Mouse (Mus musculus) cerebellum, adult 2 months (tissue): Measurements from ENCODE around the gene Vmn1r211. TPM values are rescaled to one million over a fixed set of nuclear protein-coding genes. Genes with fewer than 3 reads are reported as not detected.
"Not testable (repeated sequence)": the region's sequence is repeated elsewhere in the genome, so short reads cannot be mapped to it uniquely, and the experiment has no call there.

Experiments used
- DNase-seq, 2 experiments: peaks; one replicate each; pipeline ENCODE4 v3.0.0; 2021
- H3K27ac ChIP-seq: fragments of 200-500 bp; 2 replicates; pipeline ENCODE4 v1.5.1; 2012; ENCODE audit warnings: low read length, control low read depth, inconsistent platforms; ENCODE audit not compliant: insufficient read depth
- H3K27me3 ChIP-seq: fragments of 200-500 bp; 2 replicates; pipeline ENCODE4 v1.6.1; 2012; ENCODE audit warnings: inconsistent platforms, mild to moderate bottlenecking, low read length, moderate library complexity; ENCODE audit not compliant: control insufficient read depth, insufficient read depth
- H3K4me1 ChIP-seq: fragments of 200-500 bp; 2 replicates; pipeline ENCODE4 v1.6.1; 2011; ENCODE audit warnings: low read length; ENCODE audit not compliant: control insufficient read depth, insufficient read depth
- H3K4me3 ChIP-seq: fragments of 200-500 bp; replicated peaks from 2 replicates; pipeline ENCODE3; 2011; ENCODE audit warnings: mild to moderate bottlenecking, low read depth, low read length, control low read depth; ENCODE audit not compliant: insufficient read depth
- CTCF ChIP-seq: fragments of 200-500 bp; IDR thresholded peaks from 2 replicates; pipeline ENCODE4 v1.5.1; 2011; ENCODE audit warnings: low read depth, mild to moderate bottlenecking, control low read depth, low read length, moderate library complexity, borderline replicate concordance; ENCODE audit not compliant: insufficient read depth
- POLR2A ChIP-seq: fragments of 200-500 bp; IDR thresholded peaks from 2 replicates; pipeline ENCODE4 v1.6.1; 2011; ENCODE audit warnings: low read length, control low read depth, borderline replicate concordance; ENCODE audit not compliant: insufficient read depth
- WGBS: fragments of 180-500 bp; shearing (Covaris S2); methylation state at CpG from one replicate; pipeline ENCODE4 v1.1.7; 2018; 5-methylcytosine and 5-hydroxymethylcytosine counted together
- polyA plus RNA-seq: library from polyadenylated mRNA; depleted of rRNA; stranded (reverse); fragments of >200 nt; gene quantifications from 2 replicates; pipeline ENCODE4 v1.2.3, GENCODE M21; 2012; rRNA removed

Vmn1r211 gene
- not detected in 2 replicates for polyA plus RNA-seq

- Histone ChIP-seq H3K27me3 (no peaks in the 10 kb centered on the region), H3K4me3 (no peak within 1 kb of the TSS), H3K4me1 (no peaks in the 10 kb centered on the region), H3K27ac (no peak within 1 kb of the TSS)
- TF ChIP-seq CTCF (no peak), POLR2A (no peak)
- 76% methylated on average over 1 of the region's 1 CpGs for WGBS
- no peak for DNase-seq
Observed at GRCm38 (mm10) chr13:22857461-22857860, at the start of gene Vmn1r211. TSS of gene Vmn1r211 (minus strand) at chr13:22857561.

GRCm38 (mm10) chr13:22884105-22884504, 26.7 kb upstream of the Vmn1r211 start, which contains the start of gene Vmn1r212:
TSS of gene Vmn1r212 (minus strand) at chr13:22884205.
- Histone ChIP-seq H3K4me3 (no peak within 1 kb of the TSS), H3K27ac (no peak within 1 kb of the TSS), H3K4me1 (no peaks in the 10 kb centered on the region), H3K27me3 (no peaks in the 10 kb centered on the region)
- DNase-seq: no peak
- TF ChIP-seq CTCF: no peak
- no peak for TF ChIP-seq POLR2A
- 77% methylated on average over 4 of the region's 4 CpGs for WGBS

- no peak overlapping the region for H3K27ac ChIP-seq
- no peaks in the 10 kb centered on the region for H3K27me3 ChIP-seq
- no peak for TF ChIP-seq CTCF
- 89% methylated on average over 1 of the region's 1 CpGs for WGBS
- H3K4me3 ChIP-seq: no peak overlapping the region
- no peak for DNase-seq
- H3K4me1 ChIP-seq: no peaks in the 10 kb centered on the region
Observed at GRCm38 (mm10) chr13:22879257-22879656, 21.9 kb upstream of the Vmn1r211 start.

GRCm38 (mm10) chr13:22854760-22855159, 2.6 kb downstream of the Vmn1r211 start:
- Histone ChIP-seq H3K27me3 (no peaks in the 10 kb centered on the region), H3K4me3 (no peak overlapping the region), H3K4me1 (no peaks in the 10 kb centered on the region), H3K27ac (no peak overlapping the region)
- no peak for DNase-seq
- WGBS: 66% methylated on average over 4 of the region's 4 CpGs
- TF ChIP-seq CTCF (no peak), POLR2A (no peak)

- H3K4me3 ChIP-seq: no peak overlapping the region
- 70% methylated on average over 1 of the region's 1 CpGs for WGBS
- DNase-seq: no peak
- TF ChIP-seq CTCF: no peak
- TF ChIP-seq POLR2A: no peak
- H3K27ac ChIP-seq: no peak overlapping the region
- no peaks in the 10 kb centered on the region for H3K4me1 ChIP-seq
- no peaks in the 10 kb centered on the region for H3K27me3 ChIP-seq
Observed at GRCm38 (mm10) chr13:22846798-22847197, 10.6 kb downstream of the Vmn1r211 start.

- DNase-seq, H3K27me3 ChIP-seq, H3K4me3 ChIP-seq, H3K27ac ChIP-seq, H3K4me1 ChIP-seq: not testable (repeated sequence)
- 31% methylated on average over 3 of the region's 3 CpGs for WGBS
Observed at GRCm38 (mm10) chr13:22844304-22844703, 13.1 kb downstream of the Vmn1r211 start.

GRCm38 (mm10) chr13:22831248-22831647, 26.1 kb downstream of the Vmn1r211 start, which contains the start of gene Vmn1r210:
TSS of gene Vmn1r210 (minus strand) at chr13:22831348.
- no peak for DNase-seq
- Histone ChIP-seq H3K27ac (no peak within 1 kb of the TSS), H3K4me1 (no peaks in the 10 kb centered on the region)

GRCm38 (mm10) chr13:22829395-22829794, 28.0 kb downstream of the Vmn1r211 start:
- H3K27me3 ChIP-seq, DNase-seq, H3K27ac ChIP-seq, H3K4me1 ChIP-seq, H3K4me3 ChIP-seq: not testable (repeated sequence)
- 18% methylated on average over 7 of the region's 7 CpGs for WGBS

More at GRCm38 (mm10) chr13:22831248-22831647, 26.1 kb downstream of the Vmn1r211 start, which contains the start of gene Vmn1r210:
- WGBS: 52% methylated on average over 4 of the region's 4 CpGs
- H3K4me3 ChIP-seq: no peak within 1 kb of the TSS
- H3K27me3 ChIP-seq: no peaks in the 10 kb centered on the region
- TF ChIP-seq POLR2A: no peak

- H3K27me3 ChIP-seq: not testable (repeated sequence)
- 86% methylated on average over 1 of the region's 1 CpGs for WGBS
Observed at GRCm38 (mm10) chr13:22821601-22822000, 35.8 kb downstream of the Vmn1r211 start.

GRCm38 (mm10) chr13:22809582-22809981, 47.8 kb downstream of the Vmn1r211 start, which contains the start of gene Vmn1r209:
TSS of gene Vmn1r209 (minus strand) at chr13:22809682.
- DNase-seq, H3K27me3 ChIP-seq, H3K27ac ChIP-seq, H3K4me1 ChIP-seq, H3K4me3 ChIP-seq: not testable (repeated sequence)

More at GRCm38 (mm10) chr13:22821601-22822000, 35.8 kb downstream of the Vmn1r211 start:
- H3K27ac ChIP-seq, H3K4me1 ChIP-seq, H3K4me3 ChIP-seq, DNase-seq: not testable (repeated sequence)
